Mouse (Mus musculus): Measurements from ENCODE around the gene Mkln1.

- TF ChIP-seq POLR2A (IDR thresholded peaks at IDR 0.05; ENCODE audit: extremely low read depth, insufficient read depth, low read length): no peak
- TF ChIP-seq CTCF (IDR thresholded peaks at IDR 0.05; ENCODE audit: low read depth, low read length): no peak
Measured at GRCm38 (mm10) chr6:31445258-31445657, 46.7 kb downstream of the Mkln1 start.

All from liver, adult 2 months (tissue).